Mouse (Mus musculus): Measurements from ENCODE around the gene Myh10. TPM values are rescaled to one million over a fixed set of nuclear protein-coding genes. Genes with fewer than 3 reads are reported as not detected.

Myh10 gene
- total RNA-seq, 2 experiments from 2014 or later = 12.7 to 20.7 TPM

DNA sequence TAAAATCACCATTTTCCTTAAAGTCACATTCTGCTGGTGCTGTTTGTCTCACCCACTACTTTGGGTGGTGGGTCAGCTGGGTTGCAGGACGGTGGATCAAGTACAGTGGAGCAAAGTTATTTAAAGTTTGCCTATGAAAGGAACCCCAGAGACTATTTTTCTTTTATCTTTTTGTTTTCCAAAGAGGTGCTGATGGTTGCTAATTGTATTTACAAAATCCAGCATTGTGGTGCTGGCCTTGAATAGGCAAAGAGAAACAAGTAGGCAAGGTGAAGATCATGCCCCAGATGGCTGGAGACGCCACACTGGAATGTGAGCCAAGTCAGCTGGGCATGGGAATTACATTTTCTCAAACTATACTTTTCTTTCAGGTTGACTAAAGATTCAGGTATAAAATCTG is 51.3 kb downstream of the Myh10 start:
- intact Hi-C loops (cut with DNase I) = no loop called here
- no peak for DNase-seq

DNA sequence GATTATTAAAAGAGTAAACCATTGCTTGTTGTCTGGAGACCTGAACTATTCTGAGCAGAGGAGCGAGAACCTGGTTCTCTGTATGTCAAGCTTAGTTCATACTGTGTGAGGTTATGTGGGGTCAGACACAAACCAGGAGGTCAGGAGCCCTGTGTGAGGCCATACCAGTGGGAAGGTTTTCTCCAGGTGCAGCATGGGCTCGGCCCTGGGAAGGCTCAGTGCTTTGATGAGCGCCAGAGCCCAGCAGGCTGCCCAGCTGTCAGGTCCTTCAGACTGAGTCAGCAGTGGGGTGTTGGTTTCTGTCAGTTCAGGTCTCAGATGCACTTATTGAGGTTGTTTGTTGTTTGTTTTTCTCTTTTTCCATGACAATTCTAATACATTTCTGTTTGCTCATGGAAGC is 52.8 kb downstream of the Myh10 start:
- DNase-seq = no peak
- intact Hi-C loops (cut with DNase I) = no loop called here

DNA sequence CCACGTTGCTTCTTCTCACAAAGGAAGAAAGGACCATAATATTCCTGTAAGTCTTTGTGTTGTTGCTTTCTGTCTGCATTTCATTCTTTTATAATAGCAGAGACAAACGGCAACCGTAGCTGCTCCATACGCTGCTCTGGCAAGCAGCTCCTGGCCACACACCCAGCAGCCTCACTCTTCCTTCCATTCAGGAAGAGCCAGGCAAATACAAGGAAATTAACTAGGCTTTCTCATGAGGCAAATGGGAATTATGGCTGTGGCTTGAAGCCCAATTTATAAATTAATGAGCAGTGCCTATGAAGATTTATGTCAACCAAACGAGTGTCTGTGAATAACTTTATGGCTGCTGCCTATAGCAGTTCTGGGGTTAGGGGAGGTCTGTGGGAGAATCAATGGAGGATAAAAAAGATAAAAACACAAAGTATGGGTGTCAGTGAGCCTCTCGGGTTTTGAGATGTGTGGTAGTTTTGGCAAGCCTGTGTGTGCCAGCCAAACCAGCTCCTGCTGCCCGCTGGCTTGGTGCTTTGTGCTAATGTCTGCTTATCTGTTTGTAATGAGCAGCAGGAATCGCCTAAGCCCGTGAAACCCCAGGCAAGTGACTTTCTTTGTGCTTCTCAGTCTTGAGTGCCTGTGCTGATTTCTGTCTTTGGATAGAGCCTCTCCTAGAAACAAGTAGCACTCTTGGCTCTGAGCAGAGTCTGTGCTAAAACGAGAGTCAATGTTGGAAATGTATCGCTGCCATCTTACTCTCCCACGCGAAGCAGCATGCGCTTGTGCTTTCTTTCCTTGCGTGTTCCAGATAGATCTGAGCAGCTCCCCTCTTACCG is 54.2 kb downstream of the Myh10 start:
- DNase-seq = no peak
- intact Hi-C loops (cut with DNase I) = no loop called here

DNA sequence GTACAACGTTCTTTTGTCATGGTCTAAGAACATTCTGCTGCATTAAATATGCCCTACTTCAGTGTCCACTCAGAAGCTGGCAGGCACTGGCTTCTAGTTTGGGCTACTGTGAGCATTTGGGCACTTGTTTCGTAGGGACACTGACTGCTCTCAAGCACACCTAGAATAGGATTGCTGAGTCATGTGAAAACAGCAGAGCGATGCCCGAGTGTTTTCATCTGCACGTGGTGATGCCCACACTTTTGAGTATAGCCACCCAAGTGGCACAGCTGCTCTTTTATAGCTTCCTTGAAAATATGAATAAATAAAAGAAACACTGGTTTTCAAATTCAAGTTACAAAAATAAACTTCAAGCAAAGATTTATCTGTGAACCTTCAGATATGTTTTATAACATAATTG is 56.8 kb downstream of the Myh10 start:
- DNase-seq = no peak
- intact Hi-C loops (cut with DNase I) = no loop called here

DNA sequence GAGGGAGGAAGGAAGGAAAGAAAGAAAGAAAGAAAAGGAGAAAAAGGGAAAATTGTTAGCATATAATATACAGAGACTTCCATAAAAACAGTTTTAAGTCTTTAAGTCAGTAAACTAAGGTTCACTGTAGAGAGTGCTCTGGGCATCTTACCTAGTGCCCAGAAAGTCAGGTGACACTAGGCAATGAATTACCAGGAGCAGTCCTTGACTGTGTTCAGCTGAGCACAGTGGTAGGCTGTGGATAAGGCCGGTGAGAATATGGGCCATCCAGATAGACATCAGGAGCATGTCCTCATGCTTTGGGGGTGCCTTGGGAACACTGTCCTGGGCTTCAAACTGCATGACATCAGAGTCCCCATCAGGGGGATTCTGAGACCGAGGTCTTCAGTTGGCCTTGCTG is 58.8 kb downstream of the Myh10 start:
- intact Hi-C loops (cut with DNase I) = loop anchor here (5.0 kb wide), 1 partner anchor 57 kb away; no protein-coding TSS in a partner anchor
- DNase-seq = no peak

DNA sequence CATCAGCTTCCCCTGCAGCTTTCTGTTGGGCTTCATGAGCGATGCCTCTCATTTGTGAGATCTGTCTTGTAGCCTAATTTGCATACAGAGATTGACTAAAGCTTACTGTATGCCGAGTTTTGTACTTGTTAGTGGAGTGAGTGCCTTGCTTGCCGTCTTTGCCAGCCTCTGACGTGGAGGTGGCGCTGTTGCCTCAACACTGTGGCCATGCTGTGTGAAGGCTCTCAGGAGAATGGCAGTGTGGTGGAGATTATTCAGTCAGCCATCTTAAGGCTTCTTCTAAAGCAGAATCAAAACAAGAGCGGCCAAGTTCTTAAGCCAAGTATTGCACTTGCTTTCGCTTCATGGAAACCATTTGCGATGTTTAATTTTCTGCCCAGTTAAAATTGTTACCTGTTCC is 59.6 kb downstream of the Myh10 start:
- DNase-seq = no peak
- intact Hi-C loops (cut with DNase I) = loop anchor here (5.0 kb wide), 1 partner anchor 56 kb away; no protein-coding TSS in a partner anchor

DNA sequence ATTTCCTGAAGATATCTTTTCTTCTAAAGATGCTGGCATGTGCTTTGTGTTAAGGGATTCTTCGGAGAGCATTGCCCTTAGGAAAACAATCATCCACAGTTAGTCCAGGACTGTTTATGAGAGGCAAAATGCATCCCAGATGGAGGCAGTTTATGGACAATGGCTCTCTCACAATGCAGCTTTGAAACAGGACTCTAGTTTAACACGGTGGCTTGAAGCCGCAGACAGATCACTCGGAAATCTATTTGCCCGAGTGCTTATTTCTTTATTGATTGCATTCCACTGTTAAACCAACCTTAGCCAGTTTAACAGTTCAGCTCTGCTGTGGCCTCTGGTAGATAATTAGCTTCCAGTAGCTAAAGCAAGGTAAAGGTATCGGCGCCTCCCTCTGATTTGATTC is 62.9 kb downstream of the Myh10 start:
- no peak for DNase-seq
- intact Hi-C loops (cut with DNase I) = loop anchor here (5.0 kb wide), 1 partner anchor 53 kb away; no protein-coding TSS in a partner anchor

DNA sequence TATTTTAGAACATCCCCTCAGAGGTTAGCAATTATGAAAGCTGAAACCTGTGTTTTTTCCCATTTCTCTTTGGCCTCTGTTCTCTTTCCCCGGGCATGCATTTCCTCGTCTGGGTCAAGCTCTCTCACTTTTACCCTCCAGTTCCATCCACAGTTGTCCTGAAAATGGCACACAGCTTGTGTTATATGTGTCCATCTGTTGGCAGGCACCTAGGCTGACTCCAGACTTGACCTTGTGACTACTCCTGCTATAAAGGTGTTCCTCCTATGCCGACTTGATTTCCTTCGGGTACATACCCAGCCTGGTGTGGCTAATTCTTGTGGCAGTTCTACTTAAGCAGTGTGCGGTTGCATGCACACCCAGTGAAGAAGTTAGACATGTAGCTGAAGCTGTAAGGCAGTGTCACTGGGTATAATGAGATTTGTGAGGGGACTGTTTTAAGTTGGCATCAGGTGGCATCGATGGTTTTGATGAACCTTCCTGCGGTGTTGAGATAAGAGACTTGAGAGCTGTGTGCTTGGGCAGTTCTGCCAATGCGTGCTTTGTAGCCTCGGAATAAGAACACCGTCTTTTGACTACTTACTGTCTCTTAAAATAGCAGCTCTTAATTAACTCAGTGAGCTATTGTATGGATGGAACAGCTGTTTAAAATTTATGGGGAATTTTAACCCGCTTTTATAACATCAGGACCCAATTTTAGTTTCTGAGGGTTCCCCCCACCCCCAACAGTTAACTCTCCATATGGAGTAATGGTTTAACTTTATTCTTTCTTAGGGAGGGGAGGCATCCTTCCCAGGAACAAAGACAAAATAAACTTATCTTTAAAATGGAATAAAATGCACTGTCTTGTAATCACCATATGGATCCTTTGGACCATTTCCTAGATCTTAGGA is 65.3 kb downstream of the Myh10 start:
- intact Hi-C loops (cut with DNase I) = no loop called here
- DNase-seq = no peak

DNA sequence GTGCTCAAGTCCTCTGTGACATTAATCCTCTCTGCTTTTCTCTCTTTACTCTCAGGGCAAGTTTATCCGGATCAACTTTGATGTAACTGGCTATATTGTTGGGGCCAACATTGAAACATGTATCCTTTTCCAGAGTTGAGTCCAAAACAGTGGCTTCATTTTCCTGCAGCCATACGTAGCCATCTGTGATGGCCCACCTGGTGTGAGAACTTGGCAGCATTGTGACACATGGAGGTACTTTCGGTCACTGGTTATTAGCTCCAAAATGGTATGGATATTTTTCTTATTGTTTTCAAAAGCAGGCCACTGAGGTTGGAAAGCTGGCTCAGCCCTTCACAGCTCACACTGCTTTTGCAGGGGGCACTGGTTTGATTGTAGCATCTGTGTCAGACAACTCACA is 68.3 kb downstream of the Myh10 start:
- no peak for DNase-seq

DNA sequence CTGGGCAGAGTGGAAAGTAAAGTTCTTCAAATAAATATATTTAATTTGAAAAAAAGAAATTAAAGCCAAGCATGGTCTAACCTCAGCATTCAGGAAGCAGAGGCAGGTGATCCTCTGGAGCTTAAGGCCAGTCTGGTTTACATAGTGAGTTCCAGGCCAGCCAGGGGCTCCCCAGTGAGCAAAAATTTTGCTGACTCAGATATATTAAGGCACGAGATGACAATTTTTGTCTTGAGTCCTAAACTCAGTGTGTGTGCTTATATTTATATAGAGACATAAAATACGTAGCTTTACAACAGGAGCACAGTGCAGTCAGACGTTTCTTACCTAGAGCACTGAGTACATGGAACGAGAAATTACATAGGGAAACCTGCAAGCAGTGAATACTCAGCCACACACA is 69.8 kb downstream of the Myh10 start:
- intact Hi-C loops (cut with DNase I) = no loop called here
- DNase-seq = no peak

More for the DNA sequence above, 68.3 kb downstream of the Myh10 start:
- intact Hi-C loops (cut with DNase I) = no loop called here

DNA sequence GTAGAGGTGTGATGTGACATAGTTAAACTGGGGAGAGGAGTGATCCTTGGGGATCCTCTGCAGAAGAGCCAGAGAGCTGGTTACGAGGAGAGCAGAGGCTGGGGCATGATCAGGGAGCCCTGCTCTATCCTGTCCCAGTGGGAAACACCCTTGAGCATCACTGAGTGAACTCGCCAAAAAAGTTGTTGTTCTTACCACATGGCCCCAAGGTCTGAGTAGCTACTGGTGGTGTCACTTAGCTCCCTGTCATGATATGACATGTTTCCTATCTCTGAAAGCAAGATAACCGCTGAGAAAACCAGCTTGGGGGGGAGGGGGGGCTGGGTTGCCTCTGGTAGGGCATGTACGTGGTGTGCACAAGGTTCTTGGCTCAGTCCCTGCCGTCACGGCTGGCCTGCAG is 70.3 kb downstream of the Myh10 start:
- no peak for DNase-seq
- intact Hi-C loops (cut with DNase I) = no loop called here

DNA sequence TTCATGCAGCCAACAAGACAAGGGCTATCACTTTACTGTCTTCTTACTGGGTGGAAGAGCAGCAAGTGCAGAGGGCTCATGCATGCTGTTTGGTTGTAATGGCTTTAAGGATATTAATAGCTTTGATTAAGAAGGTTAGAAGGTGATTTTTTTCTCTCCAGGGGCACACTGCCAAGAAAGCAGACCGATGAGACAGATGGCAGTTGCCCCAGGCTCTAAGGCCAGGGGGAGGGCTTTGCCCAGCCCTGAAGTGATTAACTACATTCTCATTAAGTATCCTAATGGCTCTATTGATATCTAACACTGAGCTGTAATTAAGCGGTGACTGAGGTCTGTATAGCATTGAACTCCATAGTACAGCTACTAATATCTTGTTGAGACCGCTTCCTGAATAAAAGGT is 73.3 kb downstream of the Myh10 start:
- intact Hi-C loops (cut with DNase I) = no loop called here
- no peak for DNase-seq

DNA sequence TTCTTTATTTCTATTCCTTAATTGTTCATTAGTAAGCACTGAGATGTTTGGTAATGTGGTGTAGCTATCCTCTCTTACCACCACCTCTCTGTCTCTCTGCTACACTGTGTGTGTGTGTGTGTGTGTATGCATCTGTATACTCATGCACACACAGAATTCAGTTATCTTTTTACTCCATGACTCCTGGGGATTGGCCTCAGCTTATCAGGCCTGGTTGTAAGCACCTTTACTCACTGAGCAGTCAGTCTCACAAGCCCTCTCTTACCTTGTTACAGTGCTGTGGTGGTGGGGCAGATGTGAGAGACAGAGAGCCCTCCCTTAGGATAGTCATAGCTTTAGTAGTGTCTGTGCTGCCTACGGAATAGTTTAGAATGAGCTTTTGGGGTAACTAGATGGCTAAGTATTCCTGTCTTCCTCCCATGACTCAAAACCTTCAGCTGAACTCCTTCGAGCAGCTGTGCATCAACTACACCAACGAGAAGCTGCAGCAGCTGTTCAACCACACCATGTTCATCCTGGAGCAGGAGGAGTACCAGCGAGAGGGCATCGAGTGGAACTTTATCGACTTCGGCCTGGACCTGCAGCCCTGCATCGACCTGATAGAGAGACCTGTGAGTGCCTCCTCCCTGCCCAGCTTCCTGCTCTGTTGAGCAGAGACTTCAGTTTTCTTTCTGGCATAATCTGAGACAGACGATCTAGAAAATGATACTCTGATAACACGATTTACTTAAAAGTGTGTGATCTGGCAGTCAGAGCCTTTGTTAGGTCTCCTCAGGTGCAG is 76.6 kb downstream of the Myh10 start:
- DNase-seq = no peak
- intact Hi-C loops (cut with DNase I) = no loop called here

DNA sequence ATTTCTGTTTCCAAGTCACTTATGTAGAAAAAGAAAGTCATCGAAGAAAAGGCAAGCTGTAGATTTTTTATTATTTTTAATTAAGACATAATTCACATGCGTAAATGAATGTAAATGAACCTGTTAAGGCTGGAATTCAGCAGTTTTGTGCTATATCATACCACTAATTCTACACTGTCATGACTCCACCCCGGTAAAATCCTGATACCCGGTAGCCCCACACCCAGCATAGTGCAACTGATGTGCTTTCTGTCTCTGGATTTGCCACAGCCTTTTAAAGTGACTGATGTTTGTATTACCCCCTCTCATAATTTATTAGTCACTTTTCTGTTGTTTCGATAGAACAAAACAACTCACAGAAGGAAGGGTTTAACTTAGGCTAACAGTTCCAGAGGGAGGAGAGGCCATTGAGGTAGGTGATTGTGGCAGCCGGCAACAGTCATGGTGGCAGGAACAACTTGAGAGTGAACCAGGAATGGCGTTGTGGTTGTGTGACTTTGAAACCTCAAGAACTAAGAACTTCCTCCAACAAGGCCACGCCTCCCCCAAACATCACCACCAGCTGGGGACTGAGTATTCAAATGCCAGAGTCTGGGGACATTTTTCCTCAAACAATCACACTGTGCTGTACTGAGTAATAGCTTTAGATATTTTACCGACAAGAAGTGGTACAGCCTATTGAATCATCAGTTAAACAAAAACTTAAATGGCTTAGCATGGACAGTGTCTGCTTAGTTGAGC is 78.6 kb downstream of the Myh10 start:
- intact Hi-C loops (cut with DNase I) = no loop called here
- DNase-seq = no peak

DNA sequence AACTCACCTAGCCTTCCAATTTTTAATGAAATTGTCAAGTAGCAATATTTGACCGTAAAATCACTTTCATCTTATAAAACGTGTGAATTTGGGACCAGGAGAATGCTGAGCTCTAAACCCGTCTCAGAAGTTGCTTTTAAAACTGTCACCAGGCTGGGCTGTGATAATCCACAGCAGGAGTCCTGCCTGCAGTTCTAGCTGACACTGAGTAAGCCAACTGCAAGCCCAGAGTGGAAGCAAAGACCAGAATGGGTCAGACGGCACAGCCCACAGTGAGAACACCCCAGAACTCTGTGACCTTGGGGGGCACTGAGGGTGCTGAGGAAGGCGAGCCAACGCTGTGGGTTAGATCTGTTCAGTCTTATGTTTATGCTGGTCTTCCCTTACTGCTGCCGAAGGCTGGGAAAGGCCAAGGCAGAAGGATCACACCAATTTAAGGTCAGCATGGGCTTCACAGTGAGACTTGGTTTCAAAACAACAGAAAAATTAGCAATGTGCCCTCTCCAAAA is 84.8 kb downstream of the Myh10 start:
- intact Hi-C loops (cut with DNase I) = no loop called here
- no peak for DNase-seq

DNA sequence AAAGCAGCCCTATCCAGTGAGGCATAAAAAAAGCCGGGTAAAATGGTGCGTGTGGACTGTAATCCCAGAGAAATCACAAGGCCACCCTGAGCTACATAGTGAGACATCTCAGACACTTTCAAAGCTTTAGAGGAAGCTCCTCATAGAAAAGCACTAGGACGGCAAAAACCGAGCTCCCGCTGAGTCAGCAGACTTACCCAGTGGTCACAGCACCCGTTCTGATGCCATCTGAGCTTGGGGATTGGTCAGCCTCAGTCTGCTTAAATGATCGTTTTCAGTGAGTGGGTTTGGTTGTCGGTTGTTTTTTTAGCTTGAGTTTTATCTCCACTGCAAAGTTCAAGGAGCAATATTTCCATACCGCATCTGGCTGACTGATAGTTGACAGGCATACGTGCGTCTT is 86.6 kb downstream of the Myh10 start:
- intact Hi-C loops (cut with DNase I) = no loop called here
- DNase-seq = no peak

DNA sequence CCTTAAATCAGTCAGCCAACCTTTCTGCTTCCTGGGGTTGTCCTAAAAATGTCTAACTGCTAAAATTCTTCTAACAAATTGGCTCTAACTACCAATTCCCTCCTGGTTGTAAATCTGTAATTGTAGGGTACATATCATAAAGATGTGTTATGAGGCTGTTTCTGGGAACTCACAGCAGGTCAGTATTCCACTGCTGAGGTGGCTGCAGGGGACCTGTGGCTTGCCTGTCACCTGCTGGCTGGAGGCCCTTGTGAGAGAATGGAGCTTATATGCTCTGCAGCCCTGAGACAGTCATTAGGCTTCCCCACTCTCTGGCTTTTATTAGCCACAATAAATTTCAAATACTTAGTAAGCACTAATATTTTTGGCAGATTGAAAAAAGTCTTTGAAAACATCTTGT is 87.5 kb downstream of the Myh10 start:
- intact Hi-C loops (cut with DNase I) = no loop called here
- no peak for DNase-seq

DNA sequence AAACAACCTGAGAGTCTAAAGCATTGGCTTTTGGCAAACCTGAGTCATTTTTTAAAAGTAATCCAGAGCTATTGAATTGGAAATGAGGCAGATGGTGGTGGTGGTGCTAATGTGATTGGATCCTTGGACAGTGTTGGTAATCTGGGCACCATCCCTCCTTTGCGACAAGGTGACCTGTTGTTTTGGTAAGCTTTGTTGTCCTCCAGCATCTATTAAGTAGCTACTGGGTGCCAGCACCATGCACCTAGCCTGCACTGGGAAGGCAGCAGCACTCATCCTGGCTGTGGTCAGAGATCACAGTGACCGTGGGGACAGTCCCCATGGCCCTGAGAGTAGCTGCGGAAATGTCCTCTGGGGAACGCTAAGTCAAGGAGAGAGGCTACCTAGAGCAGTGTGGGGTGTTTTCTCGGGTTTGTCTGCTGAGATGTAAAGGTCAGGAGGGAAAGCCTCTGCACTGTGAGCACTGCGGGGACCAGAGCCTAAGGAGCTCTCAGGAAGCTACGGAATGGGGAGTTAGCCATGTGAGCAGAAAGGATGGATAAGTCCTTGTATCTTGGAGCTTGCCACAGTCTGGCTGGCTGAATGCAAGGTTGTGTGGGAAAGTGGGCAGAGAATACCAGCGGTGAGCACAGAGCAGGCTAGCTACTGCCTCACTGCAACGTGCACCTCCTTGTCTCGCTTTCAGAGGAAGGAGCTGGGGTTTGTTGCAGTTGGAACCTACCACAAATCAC is 88.5 kb downstream of the Myh10 start:
- intact Hi-C loops (cut with DNase I) = no loop called here

DNA sequence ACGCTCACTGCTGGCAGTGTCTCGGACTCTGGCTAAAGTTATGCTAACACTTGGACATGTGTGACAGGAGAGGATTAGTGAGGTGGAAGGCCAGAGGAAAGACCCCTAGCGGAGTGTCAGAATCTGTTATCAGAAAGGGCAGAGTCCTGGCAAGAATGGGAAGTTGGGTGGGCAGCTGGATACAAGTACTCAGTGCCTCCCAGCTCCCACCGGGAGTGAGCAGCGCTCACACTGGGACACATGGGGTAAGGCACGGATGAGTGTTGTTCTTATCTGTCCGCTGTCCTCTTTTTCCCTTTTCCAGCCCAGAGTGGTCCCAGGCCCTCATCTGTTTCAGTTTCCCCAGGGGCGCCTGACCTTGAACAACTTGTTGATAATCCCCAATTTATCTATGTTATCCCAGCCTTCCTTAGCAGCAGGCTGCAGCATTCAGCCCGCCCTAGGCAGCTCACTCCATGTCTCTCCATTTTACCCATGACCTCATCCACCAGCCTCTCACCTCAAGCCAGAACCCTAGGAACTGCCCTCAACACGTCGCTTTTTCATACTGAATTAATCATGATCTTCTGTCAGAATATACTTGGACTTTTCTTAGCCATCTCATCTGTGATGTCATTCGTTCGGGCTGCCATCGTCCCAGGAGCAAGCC is 89.2 kb downstream of the Myh10 start:
- DNase-seq = no peak
- intact Hi-C loops (cut with DNase I) = no loop called here

More for the DNA sequence above, 88.5 kb downstream of the Myh10 start:
- DNase-seq = no peak

Measured in gastrocnemius, postnatal 36 days (tissue).